Mouse (Mus musculus) kidney, embryonic 16.5 days (tissue): ENCODE results near the gene Hist1h2br. TPM values are rescaled to one million over a fixed set of nuclear protein-coding genes. Genes with fewer than 3 reads are reported as not detected.
"Not testable (repeated sequence)": the region's sequence is repeated elsewhere in the genome, so short reads cannot be mapped to it uniquely, and the experiment has no call there.

ENCODE experiments used
- ATAC-seq: fragments of 200-750 bp; cut with Nextera tagmentation; 2 replicates; pipeline ENCODE4 v1.8.0; 2017; ENCODE audit warnings: moderate TSS enrichment; ENCODE audit not compliant: low FRiP score, low TSS enrichment
- H3K27ac ChIP-seq: fragments of 300-500 bp; sonication (generic); 2 replicates; pipeline ENCODE4 v1.5.1; 2014; ENCODE audit warnings: low read length
- H3K27me3 ChIP-seq: fragments of 300-500 bp; sonication (generic); 2 replicates; pipeline ENCODE4 v1.6.1; 2014; ENCODE audit warnings: low read length, control low read depth, mixed read lengths; ENCODE audit not compliant: insufficient read depth
- H3K36me3 ChIP-seq: fragments of 300-500 bp; sonication (generic); 2 replicates; pipeline ENCODE4 v1.6.1; 2014; ENCODE audit warnings: low read length, control low read depth, mixed read lengths; ENCODE audit not compliant: insufficient read depth
- H3K4me1 ChIP-seq: fragments of 300-500 bp; sonication (generic); 2 replicates; pipeline ENCODE4 v1.6.1; 2014; ENCODE audit warnings: low read length, control low read depth, mixed read lengths; ENCODE audit not compliant: insufficient read depth
- H3K4me2 ChIP-seq: fragments of 300-500 bp; sonication (generic); replicated peaks from 2 replicates; pipeline ENCODE4 v1.6.1; 2014; ENCODE audit warnings: low read depth, low read length
- H3K4me3 ChIP-seq: fragments of 300-500 bp; sonication (generic); 2 replicates; pipeline ENCODE4 v1.5.1; 2014; ENCODE audit warnings: mild to moderate bottlenecking, low read length
- H3K9ac ChIP-seq: fragments of 300-500 bp; sonication (generic); replicated peaks from 2 replicates; pipeline ENCODE4 v1.6.1; 2014; ENCODE audit warnings: low read length
- H3K9me3 ChIP-seq: fragments of 300-500 bp; sonication (generic); 2 replicates; pipeline ENCODE4 v1.6.1; 2016; ENCODE audit warnings: low read length, control low read depth
- WGBS: fragments of 180-500 bp; shearing (Covaris S2); extraction: QIAGEN DNeasy Blood & Tissue Kit; methylation state at CpG from one replicate; pipeline ENCODE4 v1.1.7; 2014; 5-methylcytosine and 5-hydroxymethylcytosine counted together
- polyA plus RNA-seq: library from polyadenylated mRNA; unstranded; fragments of >200 nt; fragmentation: Nextera tagmentation; extraction: Ambion mirVana; gene quantifications from 2 replicates; pipeline ENCODE4 v1.2.1, GENCODE M21; 2015

Hist1h2br gene
- 22.6 and 26.0 TPM in 2 replicates for polyA plus RNA-seq

DNA sequence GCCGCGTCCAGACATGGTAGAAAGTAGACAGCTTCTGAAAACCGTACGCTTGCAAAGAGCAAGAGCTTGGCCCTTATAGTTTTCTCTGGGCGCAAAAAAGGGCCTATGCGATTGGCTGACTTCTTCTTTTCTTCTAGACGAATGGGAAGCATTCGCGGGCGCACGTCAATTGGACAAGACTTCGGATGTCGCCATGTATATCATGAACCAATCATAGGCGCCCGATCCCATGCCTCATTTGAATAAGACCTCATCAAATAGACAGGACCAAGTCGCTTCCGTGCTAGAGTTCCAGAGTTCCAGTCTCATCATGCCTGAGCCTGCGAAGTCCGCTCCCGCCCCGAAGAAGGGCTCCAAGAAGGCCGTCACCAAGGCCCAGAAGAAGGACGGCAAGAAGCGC is at the start of gene Hist1h2br, which contains the start of gene Hist1h2ap:
Gene Hist1h2br (plus strand): TSS at position 283 of the 400 bp plus-strand sequence.
Gene Hist1h2ap (minus strand): TSS at position 47 of the 400 bp plus-strand sequence.
- ATAC-seq, result peak; percentile 96
- not testable (repeated sequence) for H3K4me1 ChIP-seq, H3K27ac ChIP-seq, H3K9ac ChIP-seq, H3K9me3 ChIP-seq, H3K36me3 ChIP-seq, H3K4me2 ChIP-seq, H3K4me3 ChIP-seq, H3K27me3 ChIP-seq
- no CpG with 5 or more reads among the region's 24 CpGs for WGBS

DNA sequence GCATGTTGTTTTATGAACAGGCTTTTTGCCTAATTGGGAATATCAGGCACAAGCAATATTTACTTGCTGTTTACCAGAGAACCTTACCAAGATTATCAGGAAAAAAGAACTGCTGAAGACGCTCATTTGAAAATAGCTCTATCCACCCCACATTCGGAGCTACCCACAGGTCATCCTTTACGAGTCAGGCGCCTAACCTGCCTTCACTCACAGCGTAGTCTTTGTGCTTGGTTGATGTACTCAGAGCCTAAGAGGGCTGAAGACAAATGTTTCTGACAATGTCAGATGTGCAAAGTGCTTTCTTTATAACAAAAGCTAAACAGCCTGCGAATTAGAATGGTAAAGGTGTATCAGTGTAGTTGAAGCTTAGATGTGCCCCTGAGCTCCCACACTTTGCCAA is 49.2 kb upstream of the Hist1h2br start:
- no peak overlapping the region for H3K4me3 ChIP-seq
- peak overlapping the region; percentile 63 for H3K9ac ChIP-seq
- 26% methylated on average over 6 of the region's 6 CpGs for WGBS

DNA sequence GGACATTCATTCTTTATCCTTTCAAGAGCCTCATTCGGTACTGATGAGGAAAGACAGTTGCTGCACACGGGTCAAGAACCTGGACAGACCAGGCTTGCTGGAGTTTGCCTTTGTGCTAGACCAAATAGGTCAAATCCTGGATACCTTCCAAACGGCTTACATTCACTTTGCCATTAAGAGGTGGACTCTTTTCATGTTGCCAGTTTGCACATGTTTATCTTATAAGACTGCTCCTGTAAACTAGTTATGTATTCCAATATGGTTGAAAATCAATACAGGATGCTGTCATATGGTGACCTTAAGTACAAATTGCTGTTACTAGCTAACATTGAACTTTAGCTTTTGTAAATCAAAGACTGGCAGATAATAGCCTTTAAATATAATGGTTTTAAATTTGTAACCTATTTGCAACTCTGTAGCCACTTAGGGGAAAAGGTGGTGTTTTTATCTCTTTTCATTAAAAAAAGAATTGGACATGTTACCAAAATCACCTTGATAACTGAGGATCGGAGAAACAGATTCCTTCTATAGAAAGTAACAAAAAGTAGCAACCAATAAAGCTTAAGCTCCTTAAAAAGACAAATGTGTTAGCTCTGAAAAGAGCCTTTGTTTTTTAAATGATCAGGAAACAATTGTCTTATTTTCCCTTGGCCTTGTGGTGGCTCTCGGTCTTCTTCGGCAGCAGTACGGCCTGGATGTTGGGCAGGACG is 47.2 kb upstream of the Hist1h2br start:
- Histone ChIP-seq H3K9ac (peak overlapping the region; percentile 70), H3K4me1 (peaks cover 41% of the 10 kb centered on the region), H3K27ac (peak overlapping the region; percentile 90), H3K4me2 (peak overlapping the region; percentile 55), H3K36me3 (no peaks in the 10 kb centered on the region), H3K4me3 (peak overlapping the region; percentile 44), H3K9me3 (no peaks in the 10 kb centered on the region), H3K27me3 (no peaks in the 10 kb centered on the region)
- no peak for ATAC-seq
- 8% methylated on average over 8 of the region's 8 CpGs for WGBS

More for the DNA sequence above, 49.2 kb upstream of the Hist1h2br start:
- Histone ChIP-seq H3K36me3 (no peaks in the 10 kb centered on the region), H3K27me3 (no peaks in the 10 kb centered on the region), H3K4me1 (peaks cover 45% of the 10 kb centered on the region), H3K4me2 (peak overlapping the region; percentile 51), H3K27ac (peak overlapping the region; percentile 91), H3K9me3 (no peaks in the 10 kb centered on the region)
- no peak for ATAC-seq

DNA sequence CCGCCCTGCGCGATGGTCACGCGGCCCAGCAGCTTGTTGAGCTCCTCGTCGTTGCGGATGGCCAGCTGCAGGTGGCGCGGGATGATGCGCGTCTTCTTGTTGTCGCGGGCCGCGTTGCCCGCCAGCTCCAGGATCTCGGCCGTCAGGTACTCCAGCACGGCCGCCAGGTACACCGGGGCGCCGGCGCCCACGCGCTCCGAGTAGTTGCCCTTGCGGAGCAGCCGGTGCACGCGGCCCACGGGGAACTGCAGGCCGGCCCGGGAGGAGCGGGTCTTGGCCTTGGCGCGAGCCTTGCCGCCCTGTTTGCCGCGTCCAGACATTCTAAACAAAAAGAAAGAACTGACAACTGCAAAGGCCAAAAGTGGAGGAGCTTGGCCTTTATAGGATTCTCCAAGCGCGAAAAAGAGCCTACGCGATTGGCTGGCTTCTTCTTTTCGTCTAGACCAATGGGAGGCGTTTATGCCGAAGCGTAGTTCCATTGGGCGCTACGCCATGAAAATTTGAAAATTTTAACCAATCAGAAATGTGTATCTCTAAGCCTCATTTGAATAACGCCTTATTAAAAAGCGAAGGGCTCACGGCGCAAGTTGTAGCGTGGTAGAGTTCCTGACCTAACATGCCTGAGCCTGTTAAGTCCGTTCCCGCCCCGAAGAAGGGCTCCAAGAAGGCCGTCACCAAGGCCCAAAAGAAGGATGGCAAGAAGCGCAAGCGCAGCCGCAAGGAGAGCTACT is 46.5 kb upstream of the Hist1h2br start, which contains the start of the genes Hist1h2an and Hist1h2bp:
Gene Hist1h2an (minus strand): TSS at position 320 of the 731 bp plus-strand sequence.
Gene Hist1h2bp (plus strand): TSS at position 563 of the 731 bp plus-strand sequence.
- H3K9ac ChIP-seq, result peak within 1 kb of the TSS; percentile 70
- H3K36me3 ChIP-seq, H3K27me3 ChIP-seq, H3K9me3 ChIP-seq: not testable (repeated sequence)
- peak within 1 kb of the TSS; percentile 44 for H3K4me3 ChIP-seq
- under 1% methylated on average over 36 of the region's 63 CpGs for WGBS
- H3K27ac ChIP-seq, result peak within 1 kb of the TSS; percentile 90
- H3K4me1 ChIP-seq, result peaks cover 40% of the 10 kb centered on the region
- H3K4me2 ChIP-seq, result peak within 1 kb of the TSS; percentile 55
- peak; percentile 96 for ATAC-seq

DNA sequence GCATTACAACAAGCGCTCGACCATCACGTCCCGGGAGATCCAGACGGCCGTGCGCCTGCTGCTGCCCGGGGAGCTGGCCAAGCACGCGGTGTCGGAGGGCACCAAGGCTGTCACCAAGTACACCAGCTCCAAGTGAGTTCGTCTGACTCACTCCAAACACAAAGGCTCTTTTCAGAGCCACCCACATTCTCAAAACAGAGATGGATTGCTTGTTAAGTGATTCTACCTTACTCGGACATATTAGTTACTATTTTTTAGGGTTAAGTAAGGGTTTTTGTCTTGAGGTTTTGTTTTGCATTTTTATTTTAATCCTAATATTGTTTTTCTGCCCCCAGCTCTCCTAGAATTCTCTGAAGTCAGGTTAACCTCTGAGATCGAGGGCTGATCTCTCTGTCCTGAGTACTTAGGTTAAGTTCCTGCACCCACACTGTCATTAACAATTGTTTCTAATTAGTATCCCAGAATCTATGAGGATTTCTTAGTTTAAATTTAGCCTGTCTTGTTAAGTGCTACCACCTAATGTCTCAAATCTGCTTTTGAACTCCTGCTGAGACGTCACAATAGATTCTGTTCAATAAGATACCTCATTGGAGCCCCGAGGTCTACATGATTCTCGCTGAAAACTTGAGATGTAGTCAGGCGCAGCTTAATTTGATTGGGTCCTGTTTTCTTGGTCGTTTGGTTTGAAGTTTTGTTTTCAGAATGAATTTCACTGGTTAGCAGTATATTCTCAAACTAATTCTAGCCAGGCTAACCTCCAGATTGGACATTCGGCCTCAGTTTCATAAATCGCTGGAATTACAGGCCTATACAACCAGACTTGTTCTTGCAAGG is 45.6 kb upstream of the Hist1h2br start:
- Histone ChIP-seq H3K9me3 (no peaks in the 10 kb centered on the region), H3K4me2 (peak overlapping the region; percentile 48), H3K27me3 (no peaks in the 10 kb centered on the region), H3K27ac (peak overlapping the region; percentile 77), H3K9ac (peak overlapping the region; percentile 55), H3K4me3 (peak overlapping the region; percentile 21), H3K4me1 (peaks cover 33% of the 10 kb centered on the region), H3K36me3 (no peaks in the 10 kb centered on the region)
- 19% methylated on average over 14 of the region's 21 CpGs for WGBS
- ATAC-seq, result 0 out of 2 replicates have a peak, but pooled peaks have one; percentile 8

DNA sequence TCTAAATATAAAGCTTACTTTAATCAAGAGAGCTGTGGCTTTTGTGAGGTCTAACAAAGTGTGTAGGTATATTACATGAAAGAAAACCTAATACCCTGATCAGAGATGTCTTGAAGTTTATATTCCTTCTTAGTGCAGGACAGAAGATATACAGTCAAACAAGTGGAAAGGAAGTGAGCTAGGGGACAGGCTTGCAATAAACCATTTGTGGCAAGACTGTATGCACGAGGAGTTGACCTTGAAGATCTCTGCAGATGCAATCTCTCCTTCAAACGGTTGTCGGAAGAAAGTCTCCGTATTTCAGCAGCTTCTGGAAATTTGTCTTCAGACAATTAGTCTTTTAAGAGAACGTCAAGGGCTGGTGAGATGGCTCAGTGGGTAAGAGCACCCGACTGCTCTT is 43.6 kb upstream of the Hist1h2br start:
- H3K27me3 ChIP-seq, result no peaks in the 10 kb centered on the region
- no peak overlapping the region for H3K27ac ChIP-seq
- H3K4me1 ChIP-seq, result peaks cover 23% of the 10 kb centered on the region
- no peak for ATAC-seq
- no peak overlapping the region for H3K9ac ChIP-seq
- 41% methylated on average over 6 of the region's 6 CpGs for WGBS
- no peaks in the 10 kb centered on the region for H3K9me3 ChIP-seq
- no peak overlapping the region for H3K4me2 ChIP-seq
- no peak overlapping the region for H3K4me3 ChIP-seq
- H3K36me3 ChIP-seq, result no peaks in the 10 kb centered on the region

DNA sequence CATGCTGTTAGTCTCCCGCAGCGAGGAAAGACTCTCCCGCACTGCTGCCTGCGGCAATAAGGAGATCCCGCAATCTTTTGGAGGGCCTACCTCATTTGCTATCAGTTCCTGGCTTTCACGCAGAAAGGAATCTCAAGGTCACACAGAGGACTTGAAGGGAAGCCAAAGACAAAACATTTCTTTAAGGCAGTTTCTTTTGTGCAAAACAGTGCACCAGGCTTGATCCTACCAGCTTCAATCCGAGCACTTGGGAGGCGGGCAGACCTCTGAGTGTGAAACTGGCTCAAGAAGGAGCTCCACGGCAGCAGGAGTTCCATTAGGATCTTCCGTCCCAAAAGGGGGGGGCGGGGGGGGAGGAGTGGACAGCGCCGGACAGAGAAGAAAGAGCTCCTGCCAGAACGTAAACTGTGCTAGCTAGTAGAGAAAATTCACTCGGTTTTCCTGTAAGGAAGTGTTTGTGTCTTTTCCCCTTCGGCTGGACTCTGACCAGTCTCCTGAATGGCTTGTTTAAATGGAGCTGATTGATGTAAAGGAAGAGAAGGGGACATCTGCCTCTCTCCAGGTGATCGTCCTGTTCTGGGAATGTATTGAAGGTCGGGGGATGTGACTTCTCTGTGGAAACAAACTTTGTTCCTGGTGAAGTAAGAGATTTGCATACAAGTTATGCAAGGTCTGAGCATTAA is 42.8 kb upstream of the Hist1h2br start:
- Histone ChIP-seq H3K9me3 (no peaks in the 10 kb centered on the region), H3K36me3 (no peaks in the 10 kb centered on the region), H3K27me3 (no peaks in the 10 kb centered on the region), H3K4me1 (peaks cover 19% of the 10 kb centered on the region), H3K4me2 (peak overlapping the region; percentile 50), H3K4me3 (peak overlapping the region; percentile 22), H3K9ac (peak overlapping the region; percentile 58), H3K27ac (no peak overlapping the region)
- no peak for ATAC-seq
- WGBS, result 10% methylated on average over 17 of the region's 18 CpGs

DNA sequence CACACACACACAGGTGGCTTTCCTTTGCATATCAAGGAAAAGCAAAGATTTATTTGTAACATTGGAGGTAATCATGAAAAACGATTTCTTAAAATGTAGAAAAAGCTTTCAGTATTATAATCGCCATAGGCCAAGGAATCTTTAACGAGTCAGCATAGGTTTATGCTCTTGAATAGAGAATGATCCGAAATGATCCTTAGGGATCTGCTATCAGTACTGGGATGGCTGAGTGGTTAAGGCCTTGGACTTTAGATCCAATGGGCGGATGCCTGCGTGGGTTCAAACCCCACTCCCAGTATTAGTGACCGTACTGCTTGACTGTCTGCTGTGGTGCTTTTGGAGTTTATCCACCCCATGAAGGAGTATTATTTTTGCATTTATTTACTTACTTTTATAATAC is 38.0 kb upstream of the Hist1h2br start:
- WGBS, result 95% methylated on average over 7 of the region's 7 CpGs
- Histone ChIP-seq H3K4me2 (no peak overlapping the region), H3K36me3 (no peaks in the 10 kb centered on the region), H3K4me3 (no peak overlapping the region), H3K9me3 (no peaks in the 10 kb centered on the region), H3K27ac (no peak overlapping the region), H3K27me3 (no peaks in the 10 kb centered on the region), H3K9ac (no peak overlapping the region), H3K4me1 (peaks cover 5% of the 10 kb centered on the region; the same call in 1 of the 2 replicates)
- ATAC-seq, result no peak

DNA sequence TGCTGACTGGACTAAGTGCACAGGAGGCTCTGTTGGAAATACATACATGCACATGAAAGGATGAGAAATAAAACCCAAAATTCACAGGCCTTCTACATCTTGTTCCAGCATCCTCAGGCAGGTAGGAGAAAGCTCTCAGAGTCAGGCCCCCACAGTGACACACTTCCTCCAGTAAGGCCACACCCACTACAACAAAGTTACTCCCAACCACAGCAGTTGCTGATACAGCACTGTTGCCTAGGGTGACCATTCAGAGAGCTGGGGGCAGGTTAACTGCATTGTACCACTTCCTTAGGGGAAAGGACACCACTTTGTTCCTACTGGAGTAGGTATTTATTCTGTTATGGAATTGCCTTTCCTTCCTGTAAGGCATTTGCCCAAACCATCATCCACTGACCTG is 36.4 kb upstream of the Hist1h2br start:
- ATAC-seq, H3K4me2 ChIP-seq, H3K36me3 ChIP-seq, H3K27ac ChIP-seq, H3K9ac ChIP-seq, H3K9me3 ChIP-seq, H3K4me1 ChIP-seq, H3K4me3 ChIP-seq, H3K27me3 ChIP-seq: not testable (repeated sequence)
